Mouse (Mus musculus): ENCODE measurements at regions not wholly inside any gene's neighbourhood (a gene's known extent, or its start where the extent isn't known, plus 50 kb on each side); places are given as distances from the start of the nearest gene placed in this dataset.

DNA sequence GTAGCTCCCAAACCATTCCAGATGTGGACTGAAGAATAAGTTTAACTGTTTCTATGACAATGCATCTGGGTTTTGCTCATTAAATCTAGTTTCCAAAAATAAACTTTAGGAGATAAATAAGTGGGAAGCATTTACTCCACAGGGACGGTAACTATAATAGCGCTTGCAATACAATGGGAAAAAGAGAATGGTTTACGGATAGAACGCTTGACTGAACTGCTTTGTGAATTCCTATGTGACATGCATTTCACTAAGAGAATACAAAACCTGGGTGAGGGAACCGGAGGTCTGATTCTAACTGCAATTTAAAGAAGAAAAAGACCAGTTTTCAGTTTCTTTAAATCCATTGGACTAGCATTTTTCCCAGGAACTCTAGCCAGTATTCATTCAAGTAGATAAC, 704.1 kb upstream of the Marcks start:
- Histone ChIP-seq H3K9me3 (no peaks in the 10 kb centered on the region), H3K36me3 (replicated peaks) (no peaks in the 10 kb centered on the region), H3K27ac (replicated peaks) (no peak overlapping the region), H3K4me1 (peaks cover 4% of the 10 kb centered on the region; the same call in 1 of the 2 replicates), H3K27me3 (replicated peaks; ENCODE audit: low read depth, poor library complexity, severe bottlenecking) (no peaks in the 10 kb centered on the region), H3K4me3 (no peak overlapping the region)
- no peak for DNase-seq (ENCODE audit: low spot score)
- 68% methylated on average over 5 of the region's 5 CpGs for WGBS

DNA sequence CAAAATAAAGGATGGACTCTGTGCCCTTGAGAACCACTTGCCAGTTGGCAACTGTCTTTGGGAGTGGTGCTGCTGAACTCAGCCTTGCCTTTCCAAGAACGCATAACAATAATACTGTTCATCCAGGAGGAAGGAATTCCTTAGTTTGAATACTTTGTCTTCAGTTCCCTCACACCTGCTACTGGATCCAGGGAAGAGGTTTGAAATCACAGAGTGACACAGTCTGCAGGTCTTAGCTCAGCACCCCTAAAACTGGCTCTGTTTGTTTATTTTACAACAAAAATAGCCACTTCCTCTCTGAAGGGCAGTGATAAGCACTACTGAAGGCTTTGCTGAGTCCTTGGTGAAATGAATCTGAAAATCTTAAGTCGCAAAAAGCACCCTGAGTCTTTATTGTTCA, 703.1 kb upstream of the Marcks start:
- Histone ChIP-seq H3K27me3 (replicated peaks; ENCODE audit: low read depth, poor library complexity, severe bottlenecking) (no peaks in the 10 kb centered on the region), H3K4me3 (no peak overlapping the region), H3K36me3 (replicated peaks) (no peaks in the 10 kb centered on the region), H3K9me3 (no peaks in the 10 kb centered on the region), H3K4me1 (no peaks in the 10 kb centered on the region), H3K27ac (replicated peaks) (no peak overlapping the region)
- 52% methylated on average over 2 of the region's 2 CpGs for whole genome bisulfite sequencing
- DNase-seq (ENCODE audit: low spot score): no peak

DNA sequence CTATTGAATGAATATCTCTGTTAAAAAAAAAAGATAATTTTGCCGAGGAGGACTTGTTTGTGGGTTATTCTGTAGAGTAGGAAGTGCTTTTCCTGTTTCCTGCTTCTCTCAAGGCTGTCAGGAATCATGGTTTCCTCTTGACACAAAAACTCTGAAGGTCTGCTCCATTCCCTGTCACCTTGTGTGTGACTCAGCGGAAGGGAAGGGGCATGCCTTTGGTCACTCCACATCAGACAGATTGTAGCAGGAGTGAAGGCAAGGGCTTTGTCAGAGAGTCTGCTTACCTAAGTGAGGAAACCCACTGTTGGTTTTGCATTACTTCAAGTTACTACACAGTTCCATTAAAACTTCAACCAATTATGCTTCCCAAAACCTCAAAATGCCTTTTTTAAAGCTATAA, 699.0 kb upstream of the Marcks start:
- Histone ChIP-seq H3K36me3 (replicated peaks) (no peaks in the 10 kb centered on the region), H3K4me1 (no peaks in the 10 kb centered on the region), H3K27ac (replicated peaks) (no peak overlapping the region), H3K9me3 (no peaks in the 10 kb centered on the region), H3K4me3 (no peak overlapping the region), H3K27me3 (replicated peaks; ENCODE audit: low read depth, poor library complexity, severe bottlenecking) (no peaks in the 10 kb centered on the region)
- DNase-seq (ENCODE audit: low spot score): no peak
- 71% methylated on average over 2 of the region's 2 CpGs for WGBS

GRCm38 (mm10) chr10:37813026-37813425, 674.3 kb upstream of the Marcks start:
- Histone ChIP-seq H3K4me1 (no peaks in the 10 kb centered on the region), H3K27me3 (replicated peaks; ENCODE audit: low read depth, poor library complexity, severe bottlenecking) (no peaks in the 10 kb centered on the region), H3K9me3 (no peaks in the 10 kb centered on the region), H3K36me3 (replicated peaks) (no peaks in the 10 kb centered on the region), H3K4me3 (no peak overlapping the region), H3K27ac (replicated peaks) (no peak overlapping the region)
- whole genome bisulfite sequencing: 79% methylated on average over 2 of the region's 2 CpGs
- DNase-seq (ENCODE audit: low spot score): no peak

- H3K4me3 ChIP-seq: no peak overlapping the region
- H3K4me1 ChIP-seq: no peaks in the 10 kb centered on the region
- H3K27ac ChIP-seq (replicated peaks): no peak overlapping the region
- no peaks in the 10 kb centered on the region for H3K27me3 ChIP-seq (replicated peaks; ENCODE audit: low read depth, poor library complexity, severe bottlenecking)
- DNase-seq (ENCODE audit: low spot score): no peak
- 48% methylated on average over 3 of the region's 3 CpGs for WGBS
- no peaks in the 10 kb centered on the region for H3K9me3 ChIP-seq
- no peaks in the 10 kb centered on the region for H3K36me3 ChIP-seq (replicated peaks)
Measured at GRCm38 (mm10) chr10:37812405-37812851, 673.7 kb upstream of the Marcks start.

DNA sequence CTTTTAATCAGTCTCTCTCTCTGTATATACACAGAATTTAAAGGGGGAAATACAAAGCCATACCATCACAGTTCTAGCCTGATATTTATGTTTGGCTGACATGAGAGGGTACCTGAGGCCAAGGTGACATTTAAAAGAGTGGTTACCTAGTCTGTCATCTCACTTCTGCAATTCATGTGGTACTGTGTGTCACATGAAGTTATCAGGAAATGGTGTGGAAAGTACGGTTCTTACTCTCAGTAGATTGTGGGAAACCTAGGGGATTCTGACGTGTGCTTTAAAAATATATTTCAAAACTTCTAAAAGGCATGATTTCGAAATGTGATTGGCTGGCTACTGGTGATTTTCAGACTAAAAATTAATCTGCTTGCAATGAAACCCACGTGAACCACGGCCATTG, 673.1 kb upstream of the Marcks start:
- H3K9me3 ChIP-seq: no peaks in the 10 kb centered on the region
- H3K27me3 ChIP-seq (replicated peaks; ENCODE audit: low read depth, poor library complexity, severe bottlenecking): no peaks in the 10 kb centered on the region
- H3K4me1 ChIP-seq: no peaks in the 10 kb centered on the region
- no peak for DNase-seq (ENCODE audit: low spot score)
- no peaks in the 10 kb centered on the region for H3K36me3 ChIP-seq (replicated peaks)
- H3K27ac ChIP-seq (replicated peaks): no peak overlapping the region
- H3K4me3 ChIP-seq: no peak overlapping the region
- WGBS: 88% methylated on average over 5 of the region's 5 CpGs

- Histone ChIP-seq H3K27ac (replicated peaks) (no peak overlapping the region), H3K4me1 (peaks cover 6% of the 10 kb centered on the region), H3K36me3 (replicated peaks) (no peaks in the 10 kb centered on the region), H3K9me3 (no peaks in the 10 kb centered on the region), H3K4me3 (no peak overlapping the region), H3K27me3 (replicated peaks; ENCODE audit: low read depth, poor library complexity, severe bottlenecking) (no peaks in the 10 kb centered on the region)
- WGBS: 87% methylated on average over 4 of the region's 4 CpGs
- DNase-seq (ENCODE audit: low spot score): no peak
Measured at GRCm38 (mm10) chr10:37803225-37803805, 664.6 kb upstream of the Marcks start.

GRCm38 (mm10) chr10:37799397-37799796, 660.7 kb upstream of the Marcks start:
- WGBS: 86% methylated on average over 2 of the region's 2 CpGs

DNA sequence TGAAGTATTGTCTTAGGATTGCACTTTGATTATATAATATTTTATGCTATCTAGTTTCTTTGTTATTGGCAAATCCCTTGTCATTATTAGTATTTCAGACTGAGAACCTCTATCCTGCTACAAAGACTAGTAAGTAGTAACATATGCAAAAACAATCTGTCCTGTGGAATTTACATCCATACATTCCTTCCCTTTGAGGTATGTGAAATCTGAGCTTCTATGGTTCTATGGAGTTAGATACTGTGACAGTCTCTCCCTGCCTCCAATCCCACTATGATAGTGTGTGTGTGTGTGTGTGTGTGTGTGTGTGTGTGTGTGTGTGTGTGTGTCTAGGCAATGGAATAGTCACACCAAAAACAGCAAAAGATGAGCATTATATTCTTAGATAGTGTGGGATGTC, 659.6 kb upstream of the Marcks start:
- Histone ChIP-seq H3K36me3 (replicated peaks) (no peaks in the 10 kb centered on the region), H3K4me1 (peaks cover 8% of the 10 kb centered on the region), H3K27ac (replicated peaks) (no peak overlapping the region), H3K27me3 (replicated peaks; ENCODE audit: low read depth, poor library complexity, severe bottlenecking) (no peaks in the 10 kb centered on the region), H3K4me3 (no peak overlapping the region), H3K9me3 (no peaks in the 10 kb centered on the region)
- DNase-seq (ENCODE audit: low spot score): peak; percentile 44

More at GRCm38 (mm10) chr10:37799397-37799796, 660.7 kb upstream of the Marcks start:
- Histone ChIP-seq H3K4me3 (no peak overlapping the region), H3K27me3 (replicated peaks; ENCODE audit: low read depth, poor library complexity, severe bottlenecking) (no peaks in the 10 kb centered on the region), H3K27ac (replicated peaks) (no peak overlapping the region), H3K9me3 (no peaks in the 10 kb centered on the region), H3K4me1 (peaks cover 8% of the 10 kb centered on the region), H3K36me3 (replicated peaks) (no peaks in the 10 kb centered on the region)
- DNase-seq (ENCODE audit: low spot score): no peak

DNA sequence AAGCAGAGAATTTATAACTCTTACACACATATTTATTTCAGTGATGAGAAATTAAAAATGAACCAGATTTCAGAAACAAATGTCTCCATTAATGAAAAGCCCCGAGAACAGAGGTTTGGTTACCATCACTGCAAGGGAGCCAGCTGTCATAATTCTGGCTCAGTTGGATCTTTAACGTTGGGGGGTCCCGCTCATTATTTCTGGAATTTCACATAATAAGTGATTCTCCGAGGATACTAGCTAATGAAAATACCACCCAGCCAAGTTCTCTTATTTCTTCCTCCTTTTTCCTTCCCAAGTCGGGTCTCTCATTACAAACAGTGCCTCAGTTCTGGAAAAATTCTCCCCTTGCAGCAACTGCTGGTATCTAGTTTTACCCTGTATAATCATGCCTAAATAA, 659.0 kb upstream of the Marcks start:
- Histone ChIP-seq H3K36me3 (replicated peaks) (no peaks in the 10 kb centered on the region), H3K4me1 (peaks cover 8% of the 10 kb centered on the region), H3K27ac (replicated peaks) (no peak overlapping the region), H3K27me3 (replicated peaks; ENCODE audit: low read depth, poor library complexity, severe bottlenecking) (no peaks in the 10 kb centered on the region), H3K9me3 (no peaks in the 10 kb centered on the region), H3K4me3 (no peak overlapping the region)
- 60% methylated on average over 5 of the region's 5 CpGs for WGBS
- DNase-seq (ENCODE audit: low spot score): no peak

- no peak overlapping the region for H3K4me3 ChIP-seq
- H3K27ac ChIP-seq (replicated peaks): no peak overlapping the region
- H3K36me3 ChIP-seq (replicated peaks): no peaks in the 10 kb centered on the region
- no peaks in the 10 kb centered on the region for H3K27me3 ChIP-seq (replicated peaks; ENCODE audit: low read depth, poor library complexity, severe bottlenecking)
- no peaks in the 10 kb centered on the region for H3K4me1 ChIP-seq
- DNase-seq (ENCODE audit: low spot score): no peak
- H3K9me3 ChIP-seq: no peaks in the 10 kb centered on the region
- 79% methylated on average over 3 of the region's 3 CpGs for WGBS
Measured at GRCm38 (mm10) chr10:37792878-37793277, 654.2 kb upstream of the Marcks start.

- H3K36me3 ChIP-seq (replicated peaks): no peaks in the 10 kb centered on the region
- H3K27me3 ChIP-seq (replicated peaks; ENCODE audit: low read depth, poor library complexity, severe bottlenecking): no peaks in the 10 kb centered on the region
- no peak for DNase-seq (ENCODE audit: low spot score)
- 89% methylated on average over 5 of the region's 5 CpGs for WGBS
- H3K27ac ChIP-seq (replicated peaks): no peak overlapping the region
- peaks cover 2% of the 10 kb centered on the region; the same call in 1 of the 2 replicates for H3K9me3 ChIP-seq
- H3K4me3 ChIP-seq: no peak overlapping the region
- H3K4me1 ChIP-seq: no peaks in the 10 kb centered on the region
Measured at GRCm38 (mm10) chr10:37788049-37788448, 649.3 kb upstream of the Marcks start.

- peaks cover 2% of the 10 kb centered on the region; the same call in 1 of the 2 replicates for H3K9me3 ChIP-seq
- no peak overlapping the region for H3K27ac ChIP-seq (replicated peaks)
- H3K4me1 ChIP-seq: peaks cover 10% of the 10 kb centered on the region; the same call in 1 of the 2 replicates
- DNase-seq (ENCODE audit: low spot score): no peak
- no peaks in the 10 kb centered on the region for H3K27me3 ChIP-seq (replicated peaks; ENCODE audit: low read depth, poor library complexity, severe bottlenecking)
- H3K36me3 ChIP-seq (replicated peaks): no peaks in the 10 kb centered on the region
- no peak overlapping the region for H3K4me3 ChIP-seq
- 70% methylated on average over 2 of the region's 2 CpGs for WGBS
Measured at GRCm38 (mm10) chr10:37779383-37780302, 640.9 kb upstream of the Marcks start.

Data from embryonic facial prominence, embryonic 10.5 days (tissue).